In genomic region chr8:45367154-45367553, GRCm38 (mm10) we compare ENCODE assay signal across 37 mouse cellular contexts. TPM values are rescaled to one million over a fixed set of nuclear protein-coding genes. Genes with fewer than 3 reads are reported as not detected.
DNase-seq lines count a peak whose midpoint lies in the region; ATAC-seq and TF ChIP-seq lines count a peak whose summit lies in the region.
"Had no signal": no experiment of that assay in that cellular context is flagged by ENCODE, and none has a peak within 500 bp of the region (broad histone marks: within the 10 kb centered on the region; RNA-seq: fewer than 3 reads in every experiment).

No protein-coding gene starts in this region.

- no peaks in the 10 kb centered on the region for H3K36me3 ChIP-seq in kidney, adult 2 months (ENCODE audit: control insufficient read depth, insufficient read depth, low read length)
- H3K36me3 ChIP-seq in forebrain, embryonic 12.5 days (replicated peaks): no peaks in the 10 kb centered on the region
- H3K36me3 ChIP-seq: forebrain, embryonic 15.5 days; heart, embryonic 10.5 days; hindbrain, embryonic 15.5 days; midbrain, embryonic 10.5 days; midbrain, embryonic 15.5 days had no signal

- H3K9ac ChIP-seq in forebrain, embryonic 12.5 days: no peak overlapping the region
- H3K9ac ChIP-seq: forebrain, embryonic 15.5 days; hindbrain, embryonic 15.5 days; liver, embryonic 14.5 days; midbrain, embryonic 15.5 days had no signal

- WGBS in kidney, adult 2 months: 95% methylated on average over 1 of the region's 1 CpGs
- 93% methylated on average over 1 of the region's 1 CpGs for WGBS in forebrain, embryonic 12.5 days

- no peak overlapping the region for H3K27ac ChIP-seq in kidney, adult 2 months (ENCODE audit: insufficient read depth, low read depth, low read length)
- no peak overlapping the region for H3K27ac ChIP-seq in forebrain, embryonic 12.5 days
- H3K27ac ChIP-seq: forebrain, embryonic 15.5 days; heart, embryonic 10.5 days; hindbrain, embryonic 15.5 days; liver, embryonic 14.5 days; macrophage; midbrain, embryonic 10.5 days; midbrain, embryonic 15.5 days; stomach, postnatal 0 days had no signal

- no peaks in the 10 kb centered on the region for H3K9me3 ChIP-seq in forebrain, embryonic 12.5 days
- H3K9me3 ChIP-seq: forebrain, embryonic 15.5 days; heart, embryonic 10.5 days; hindbrain, embryonic 15.5 days; midbrain, embryonic 10.5 days; midbrain, embryonic 15.5 days had no signal

- no peaks in the 10 kb centered on the region for H3K4me1 ChIP-seq in kidney, adult 2 months (ENCODE audit: control insufficient read depth, insufficient read depth, low read length)
- H3K4me1 ChIP-seq in forebrain, embryonic 12.5 days: no peaks in the 10 kb centered on the region
- H3K4me1 ChIP-seq: forebrain, embryonic 15.5 days; heart, embryonic 10.5 days; hindbrain, embryonic 15.5 days; midbrain, embryonic 10.5 days; midbrain, embryonic 15.5 days had no signal

- no peak for TF ChIP-seq POLR2A in kidney, adult 2 months (IDR thresholded peaks at IDR 0.05; ENCODE audit: low read depth, low read length)

- TF ChIP-seq CTCF in kidney, adult 2 months (conservative IDR thresholded peaks at IDR 0.05; ENCODE audit: insufficient read depth, insufficient read length, low read depth, low read length): no peak

- peak; percentile 3 for DNase-seq in kidney, adult 2 months
- no peak for DNase-seq in kidney, adult 18-20 months
- DNase-seq in A20 (ENCODE audit: low read depth, low spot score): peak; percentile 81
- no peak for DNase-seq in ovary, postnatal 36 days (ENCODE audit: low spot score)
- DNase-seq: adrenal gland, postnatal 25 days; cerebellum, adult 2 months; cerebellum, postnatal 25 days; heart, postnatal 4 days; kidney, adult 11 months; kidney, postnatal 36 days; liver; lung, adult 2 months; lung, postnatal 10 days; right cerebral cortex, postnatal 4 days; thymus, adult 18-20 months; thymus, postnatal 36 days had no signal

- peak; percentile 95 for ATAC-seq in common myeloid progenitor, adult 5-6 weeks (replicated peaks; ENCODE audit: low read depth, poor library complexity, severe bottlenecking)
- peak; percentile 85 for ATAC-seq in monocyte, adult 5-6 weeks (replicated peaks; ENCODE audit: insufficient number of reproducible peaks, low FRiP score, low TSS enrichment, poor library complexity, severe bottlenecking)
- ATAC-seq in forebrain, embryonic 12.5 days (ENCODE audit: low FRiP score): no peak
- ATAC-seq: forebrain, embryonic 15.5 days; inflammation-experienced regulatory T-cells, adult 6 months; midbrain, embryonic 15.5 days had no signal

- H3K4me3 ChIP-seq in kidney, adult 2 months (ENCODE audit: insufficient read depth, low read depth, low read length): no peak overlapping the region
- no peak overlapping the region for H3K4me3 ChIP-seq in forebrain, embryonic 12.5 days (replicated peaks)
- H3K4me3 ChIP-seq: forebrain, embryonic 15.5 days; heart, embryonic 10.5 days; hindbrain, embryonic 15.5 days; midbrain, embryonic 10.5 days; midbrain, embryonic 15.5 days had no signal

- H3K27me3 ChIP-seq in kidney, adult 2 months (replicated peaks; ENCODE audit: control insufficient read depth, insufficient read depth, low read length): no peaks in the 10 kb centered on the region; the same call in 1 of the 2 replicates
- H3K27me3 ChIP-seq in forebrain, embryonic 12.5 days: no peaks in the 10 kb centered on the region
- H3K27me3 ChIP-seq: forebrain, embryonic 15.5 days; hindbrain, embryonic 15.5 days; midbrain, embryonic 15.5 days had no signal

- no peak overlapping the region for H3K4me2 ChIP-seq in forebrain, embryonic 12.5 days
- H3K4me2 ChIP-seq: forebrain, embryonic 15.5 days; hindbrain, embryonic 15.5 days; midbrain, embryonic 15.5 days had no signal

RNA-seq across cellular contexts. Expression of gene Fam149a, which starts 14.9 kb away (rescaled TPM):
- 31.0 and 31.6 TPM in 2 replicates for polyA plus RNA-seq in kidney, adult 2 months (2012; rRNA removed)
- total RNA-seq in common myeloid progenitor, adult 5-6 weeks (2017): 0.23 TPM in 1 of 2 replicates, not detected in the other
- 0.39 TPM in 1 of 3 replicates, not detected in the others for total RNA-seq in monocyte, adult 5-6 weeks (2017)
- polyA plus RNA-seq in forebrain, embryonic 12.5 days (2016; fragmentation: Nextera tagmentation; extraction: Ambion mirVana): 5.7 and 7.4 TPM in 2 replicates
- polyA plus RNA-seq: inflammation-experienced regulatory T-cells, adult 6 months had no signal

RNA-seq across cellular contexts. Expression of gene Cyp4v3, which starts 34.1 kb away (rescaled TPM):
- polyA plus RNA-seq in kidney, adult 2 months (2012; rRNA removed): 1.4 and 1.8 TPM in 2 replicates
- total RNA-seq in common myeloid progenitor, adult 5-6 weeks (2017): 8.9 and 11.8 TPM in 2 replicates
- 35.5 to 50.5 TPM (median 44.3 TPM) in 3 replicates for total RNA-seq in monocyte, adult 5-6 weeks (2017)
- polyA plus RNA-seq in forebrain, embryonic 12.5 days (2016; fragmentation: Nextera tagmentation; extraction: Ambion mirVana): 1.00 and 1.2 TPM in 2 replicates

RNA-seq across cellular contexts. Expression of gene Tlr3, which starts 43.7 kb away (rescaled TPM):
- 4.5 and 4.6 TPM in 2 replicates for polyA plus RNA-seq in kidney, adult 2 months (2012; rRNA removed)
- 0.63 and 1.1 TPM in 2 replicates for total RNA-seq in common myeloid progenitor, adult 5-6 weeks (2017)
- total RNA-seq in monocyte, adult 5-6 weeks (2017): 1.8 to 10.0 TPM in 2 of 3 replicates, not detected in the other
- polyA plus RNA-seq in forebrain, embryonic 12.5 days (2016; fragmentation: Nextera tagmentation; extraction: Ambion mirVana): 1.1 and 1.6 TPM in 2 replicates

RNA-seq across cellular contexts. Expression of gene Gm45753, which starts 58.9 kb away (rescaled TPM):
- 0.25 and 0.48 TPM in 2 replicates for polyA plus RNA-seq in kidney, adult 2 months (2012; rRNA removed)
- not detected in 2 replicates for total RNA-seq in common myeloid progenitor, adult 5-6 weeks (2017)
- not detected in 3 replicates for total RNA-seq in monocyte, adult 5-6 weeks (2017)
- polyA plus RNA-seq in forebrain, embryonic 12.5 days (2016; fragmentation: Nextera tagmentation; extraction: Ambion mirVana): not detected in 2 replicates
- total RNA-seq: adrenal gland, postnatal 25 days; gastrocnemius, adult 8-10 months; gastrocnemius, postnatal 4 days; heart, postnatal 4 days; left cerebral cortex, adult 18-20 months; left cerebral cortex, postnatal 14 days had no signal
- polyA plus RNA-seq: brain, embryonic 14.5 days; cerebellum, adult 2 months; embryonic facial prominence, embryonic 11.5 days; forebrain, embryonic 15.5 days; heart, embryonic 10.5 days; hindbrain, embryonic 15.5 days; inflammation-experienced regulatory T-cells, adult 6 months; kidney, embryonic 16.5 days; limb, embryonic 11.5 days; midbrain, embryonic 15.5 days; neural tube, embryonic 11.5 days had no signal

Comparison
In these comparisons a context has a peak if more than half of its experiments do, and no peak if none do; other contexts are left out.
1. DNase-seq: peak in kidney, adult 2 months (single experiment) and A20 (single experiment); none in kidney, adult 18-20 months (single experiment) and ovary, postnatal 36 days (single experiment).